15 mouse cellular contexts compared by ENCODE assay signal in the genomic region with DNA sequence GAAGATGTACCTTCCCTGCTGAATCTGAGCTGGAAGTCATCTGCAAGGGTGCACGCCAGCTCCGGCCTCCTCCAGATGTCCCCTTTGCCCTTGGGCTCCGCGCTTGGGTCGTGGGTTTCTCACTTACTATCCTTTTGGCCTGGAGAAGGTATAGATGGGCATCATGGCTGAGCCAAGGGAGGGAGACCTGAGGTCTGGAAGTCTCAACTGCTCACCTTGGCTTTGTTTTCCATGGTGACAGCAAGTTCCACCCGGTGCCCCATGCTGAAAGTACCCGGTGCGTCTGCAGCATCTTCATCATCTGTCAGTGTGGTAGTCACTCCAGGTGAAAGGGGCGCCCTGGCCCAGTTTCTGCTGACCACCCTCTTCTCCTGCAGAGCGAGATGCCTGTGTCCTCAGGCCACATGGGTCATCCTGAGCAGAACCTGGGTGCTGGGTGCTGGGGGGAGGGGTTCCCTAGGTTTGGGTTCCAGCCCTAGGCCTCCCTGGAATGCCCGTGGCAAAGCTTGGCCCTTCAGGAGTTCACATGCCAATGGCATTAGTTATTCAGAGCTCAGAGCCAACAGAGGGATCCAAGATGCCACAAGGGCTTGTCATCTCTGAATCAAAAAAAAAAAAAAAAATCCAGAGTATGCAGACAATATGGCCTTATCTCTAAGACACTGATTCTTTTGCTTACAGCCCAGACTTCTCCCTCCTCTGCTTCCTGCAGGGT. TPM values are rescaled to one million over a fixed set of nuclear protein-coding genes. Genes with fewer than 3 reads are reported as not detected.
A peak's percentile ranks its signal among the peaks of the same experiment; 100 is the strongest.
DNase-seq lines count a peak whose midpoint lies in the region; ATAC-seq and TF ChIP-seq lines count a peak whose summit lies in the region.
"Had no signal": no experiment of that assay in that cellular context is flagged by ENCODE, and none has a peak within 500 bp of the region (broad histone marks: within the 10 kb centered on the region; RNA-seq: fewer than 3 reads in every experiment).

No protein-coding gene starts in this region.

- no peak for DNase-seq in heart, postnatal 4 days
- DNase-seq in liver, postnatal 0 days: no peak
- DNase-seq in liver (no peak), Patski (ENCODE audit: low read depth, low spot score) (no peak)
- no peak for DNase-seq in thymus, adult 18-20 months

- POLR2A ChIA-PET in Patski (lab: Charles Lee): interaction anchor here (0.8 to 2.4 kb wide), 3 partner anchors 10 to 15 kb away, joined by 3 to 10 read pairs (median 5); no protein-coding TSS in a partner anchor

- H3K4me2 ChIP-seq in heart, embryonic 13.5 days: peak overlapping the region; percentile 70
- H3K4me2 ChIP-seq in liver, postnatal 0 days (ENCODE audit: low read depth, low read length): 0 out of 2 replicates have a peak overlapping the region, but pooled peaks have one; percentile 75
- H3K4me2 ChIP-seq: midbrain, embryonic 11.5 days had no signal

- H3K9me3 ChIP-seq in heart, embryonic 13.5 days: no peaks in the 10 kb centered on the region
- no peaks in the 10 kb centered on the region for H3K9me3 ChIP-seq in liver, postnatal 0 days (ENCODE audit: low read length)
- H3K9me3 ChIP-seq: embryonic facial prominence, embryonic 15.5 days had no signal

- CTCF ChIA-PET in Patski (lab: Charles Lee): interaction anchor here (0.6 to 6.0 kb wide), 5 partner anchors 12 to 273 kb away, joined by 3 to 34 read pairs (median 3); no protein-coding TSS in a partner anchor

- no peak for TF ChIP-seq CTCF in liver, postnatal 0 days (IDR thresholded peaks at IDR 0.05; ENCODE audit: low read depth)
- no peak for TF ChIP-seq CTCF in Patski (IDR thresholded peaks at IDR 0.05)
- TF ChIP-seq CTCF in small intestine, adult 2 months (IDR thresholded peaks at IDR 0.05; ENCODE audit: extremely low read depth, insufficient read length, insufficient replicate concordance, low read depth, low read length): no peak

- no peak for TF ChIP-seq POLR2A in small intestine, adult 2 months (IDR thresholded peaks at IDR 0.05; ENCODE audit: low read depth, low read length)

- ATAC-seq in heart, embryonic 13.5 days (ENCODE audit: extremely low read depth, insufficient number of reproducible peaks, low FRiP score, low TSS enrichment): no peak
- no peak for ATAC-seq in liver, postnatal 0 days
- ATAC-seq in Patski: peak; percentile 40
- ATAC-seq: lung, postnatal 0 days had no signal

- peak overlapping the region; percentile 98; the same call in 1 of the 2 replicates for H3K27ac ChIP-seq in heart, embryonic 13.5 days (replicated peaks)
- no peak overlapping the region for H3K27ac ChIP-seq in liver, postnatal 0 days (ENCODE audit: low read depth)
- H3K27ac ChIP-seq in small intestine, adult 2 months (ENCODE audit: insufficient read depth, low read depth, low read length): 0 out of 2 replicates have a peak overlapping the region, but pooled peaks have one; percentile 8
- H3K27ac ChIP-seq: embryonic facial prominence, embryonic 15.5 days had no signal

- no peak for TF ChIP-seq EP300 in liver, postnatal 0 days (IDR thresholded peaks at IDR 0.05; ENCODE audit: low read depth)

- peaks cover 22% of the 10 kb centered on the region for H3K36me3 ChIP-seq in heart, embryonic 13.5 days
- H3K36me3 ChIP-seq in liver, postnatal 0 days (replicated peaks; ENCODE audit: insufficient read depth, low read length): no peaks in the 10 kb centered on the region
- H3K36me3 ChIP-seq in small intestine, adult 2 months (ENCODE audit: control insufficient read depth, insufficient read depth, low read length): no peaks in the 10 kb centered on the region
- H3K36me3 ChIP-seq: embryonic facial prominence, embryonic 15.5 days had no signal

- H3K9ac ChIP-seq in heart, embryonic 13.5 days: peak overlapping the region; percentile 82
- H3K9ac ChIP-seq in liver, postnatal 0 days (replicated peaks): no peak overlapping the region
- H3K9ac ChIP-seq: embryonic facial prominence, embryonic 15.5 days had no signal

- in situ Hi-C loops in Patski (cut with MboI; ENCODE audit: low pct_unique_long_range_greater_than_20kb): loop anchor here (5.0 kb wide), 1 partner anchor 122 kb away; no protein-coding TSS in a partner anchor

- no peak overlapping the region for H3K4me3 ChIP-seq in heart, embryonic 13.5 days
- no peak overlapping the region for H3K4me3 ChIP-seq in liver, postnatal 0 days (ENCODE audit: low read depth, low read length)
- no peak overlapping the region for H3K4me3 ChIP-seq in small intestine, adult 2 months (ENCODE audit: low read depth, low read length)
- H3K4me3 ChIP-seq: embryonic facial prominence, embryonic 15.5 days had no signal

- peaks cover 32% of the 10 kb centered on the region for H3K27me3 ChIP-seq in heart, embryonic 13.5 days (replicated peaks)
- H3K27me3 ChIP-seq in liver, postnatal 0 days (ENCODE audit: insufficient read depth, low read length): 0 out of 2 replicates have a peak, but pooled peaks cover 14% of the 10 kb centered on the region
- no peaks in the 10 kb centered on the region for H3K27me3 ChIP-seq in Patski
- no peaks in the 10 kb centered on the region for H3K27me3 ChIP-seq in small intestine, adult 2 months (ENCODE audit: control insufficient read depth, insufficient read depth, low read length)
- H3K27me3 ChIP-seq: embryonic facial prominence, embryonic 15.5 days had no signal

- peaks cover 57% of the 10 kb centered on the region for H3K4me1 ChIP-seq in heart, embryonic 13.5 days
- H3K4me1 ChIP-seq in liver, postnatal 0 days (ENCODE audit: insufficient read depth): peaks cover 37% of the 10 kb centered on the region
- H3K4me1 ChIP-seq in small intestine, adult 2 months (ENCODE audit: control insufficient read depth, insufficient read depth, insufficient read length, low read length): peaks cover 51% of the 10 kb centered on the region

- WGBS in heart, embryonic 13.5 days: 79% methylated on average over 11 of the region's 11 CpGs
- WGBS in liver, postnatal 0 days (ENCODE audit: insufficient replicate concordance): 83% methylated on average over 11 of the region's 11 CpGs
- 83% methylated on average over 11 of the region's 11 CpGs for WGBS in small intestine, adult 2 months

RNA-seq across cellular contexts. Expression of a gene that starts 2.0 kb away (rescaled TPM):
- 2.2 and 2.9 TPM in 2 replicates for polyA plus RNA-seq in heart, embryonic 13.5 days (2015; fragmentation: Nextera tagmentation; extraction: Ambion mirVana)
- total RNA-seq in heart, postnatal 4 days (2021): 1 to 10 TPM; 6.6 to 7.4 TPM
- 0.36 and 0.52 TPM in 2 replicates for polyA plus RNA-seq in liver, postnatal 0 days (2015; fragmentation: Nextera tagmentation; extraction: Ambion mirVana)
- 31.5 TPM for polyA plus RNA-seq in Patski (2021)
- 2.4 and 3.3 TPM in 2 replicates for polyA plus RNA-seq in small intestine, adult 2 months (2012; rRNA removed)
- polyA plus RNA-seq: activated CD4-positive, CD25-positive, alpha-beta regulatory T cell, adult 4 months had no signal

RNA-seq across cellular contexts. Expression of a gene that starts 12.1 kb away (rescaled TPM):
- polyA plus RNA-seq in heart, embryonic 13.5 days (2015; fragmentation: Nextera tagmentation; extraction: Ambion mirVana): not detected in 2 replicates
- total RNA-seq in heart, postnatal 4 days (2021): not detected
- polyA plus RNA-seq in liver, postnatal 0 days (2015; fragmentation: Nextera tagmentation; extraction: Ambion mirVana): not detected in 2 replicates
- not detected for polyA plus RNA-seq in Patski (2021)
- 2,253 and 5,176 TPM in 2 replicates for polyA plus RNA-seq in small intestine, adult 2 months (2012; rRNA removed)
- total RNA-seq: common myeloid progenitor, adult 5-6 weeks; gastrocnemius, adult 18-20 months had no signal
- polyA plus RNA-seq: activated CD4-positive, CD25-positive, alpha-beta regulatory T cell, adult 4 months; limb, embryonic 14.5 days; midbrain, embryonic 11.5 days; neural tube, embryonic 14.5 days had no signal

RNA-seq across cellular contexts. Expression of a gene that starts 14.9 kb away (rescaled TPM):
- polyA plus RNA-seq in heart, embryonic 13.5 days (2015; fragmentation: Nextera tagmentation; extraction: Ambion mirVana): 36.2 and 38.3 TPM in 2 replicates
- total RNA-seq in heart, postnatal 4 days (2021): 10 to 100 TPM; 33.9 to 34.9 TPM
- 14.0 and 14.7 TPM in 2 replicates for polyA plus RNA-seq in liver, postnatal 0 days (2015; fragmentation: Nextera tagmentation; extraction: Ambion mirVana)
- 25.9 TPM for polyA plus RNA-seq in Patski (2021)
- polyA plus RNA-seq in small intestine, adult 2 months (2012; rRNA removed): 6.2 and 8.8 TPM in 2 replicates

RNA-seq across cellular contexts. Expression of a gene that starts 19.1 kb away (rescaled TPM):
- polyA plus RNA-seq in heart, embryonic 13.5 days (2015; fragmentation: Nextera tagmentation; extraction: Ambion mirVana): 0.17 and 0.24 TPM in 2 replicates
- total RNA-seq in heart, postnatal 4 days (2021): under 1 TPM; 0.07 to 0.10 TPM
- polyA plus RNA-seq in liver, postnatal 0 days (2015; fragmentation: Nextera tagmentation; extraction: Ambion mirVana): 0.06 and 0.14 TPM in 2 replicates
- 0.03 TPM for polyA plus RNA-seq in Patski (2021)
- polyA plus RNA-seq in small intestine, adult 2 months (2012; rRNA removed): 1.7 and 3.5 TPM in 2 replicates
- total RNA-seq: common myeloid progenitor, adult 5-6 weeks had no signal

RNA-seq across cellular contexts. Expression of a gene that starts 32.2 kb away (rescaled TPM):
- polyA plus RNA-seq in heart, embryonic 13.5 days (2015; fragmentation: Nextera tagmentation; extraction: Ambion mirVana): 0.94 and 1.6 TPM in 2 replicates
- 1 to 10 TPM; 1.3 to 1.7 TPM for total RNA-seq in heart, postnatal 4 days (2021)
- polyA plus RNA-seq in liver, postnatal 0 days (2015; fragmentation: Nextera tagmentation; extraction: Ambion mirVana): 1.7 and 1.9 TPM in 2 replicates
- 0.03 TPM for polyA plus RNA-seq in Patski (2021)
- 2.9 and 6.2 TPM in 2 replicates for polyA plus RNA-seq in small intestine, adult 2 months (2012; rRNA removed)

Comparison
In these comparisons a context has a peak if more than half of its experiments do, and no peak if none do; other contexts are left out.
1. RNA of a gene that starts 12.1 kb away (polyA plus RNA-seq): 2,253 to 5,176 TPM in small intestine, adult 2 months; not detected in heart, embryonic 13.5 days, not detected in liver, postnatal 0 days and not detected in Patski (single experiment); every median in the first group is over 1,000 times any median in the second.